31 mouse cellular contexts compared by ENCODE assay signal in the genomic region with DNA sequence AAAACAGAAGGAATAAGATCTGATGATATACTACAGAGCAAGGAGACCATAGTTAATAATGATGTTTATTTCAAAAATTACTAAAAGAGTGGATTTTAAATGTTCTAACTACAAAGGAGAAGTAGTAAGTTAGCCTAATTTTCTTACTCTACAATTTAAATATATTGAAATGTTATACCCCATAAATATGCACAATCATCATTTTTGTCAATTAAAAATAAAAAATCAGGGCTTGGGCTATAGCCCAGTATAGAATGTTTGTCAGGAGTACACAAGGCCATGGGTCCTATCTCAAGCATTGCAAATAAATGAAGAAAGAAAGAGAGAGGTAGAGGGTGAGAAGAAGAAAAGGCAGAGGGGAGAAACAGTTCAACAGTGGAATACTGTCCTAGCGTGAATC.
"Had no signal": no experiment of that assay in that cellular context is flagged by ENCODE, and none has a peak within 500 bp of the region (broad histone marks: within the 10 kb centered on the region; RNA-seq: fewer than 3 reads in every experiment).

No protein-coding gene starts in this region.

- H3K4me1 ChIP-seq: hindbrain, embryonic 10.5 days; hindbrain, embryonic 12.5 days; hindbrain, embryonic 13.5 days; hindbrain, embryonic 15.5 days; intestine, embryonic 15.5 days had no signal

- H3K9ac ChIP-seq: heart, embryonic 12.5 days; heart, embryonic 13.5 days; heart, embryonic 15.5 days; hindbrain, embryonic 12.5 days; hindbrain, embryonic 13.5 days; hindbrain, embryonic 14.5 days; hindbrain, embryonic 15.5 days; intestine, embryonic 15.5 days; kidney, embryonic 15.5 days had no signal

- H3K27ac ChIP-seq: heart, embryonic 13.5 days; heart, embryonic 15.5 days; hindbrain, embryonic 10.5 days; hindbrain, embryonic 12.5 days; hindbrain, embryonic 13.5 days; hindbrain, embryonic 14.5 days; hindbrain, embryonic 15.5 days; hindbrain, postnatal 0 days; intestine, embryonic 15.5 days; kidney, embryonic 15.5 days; kidney, postnatal 0 days; layer of hippocampus, adult 2 months; left cerebral cortex, adult 2 months had no signal

- H3K4me2 ChIP-seq: heart, embryonic 11.5 days; heart, embryonic 12.5 days; heart, embryonic 13.5 days; heart, embryonic 15.5 days; hindbrain, embryonic 12.5 days; hindbrain, embryonic 13.5 days; hindbrain, embryonic 14.5 days; hindbrain, embryonic 15.5 days; intestine, embryonic 15.5 days; kidney, embryonic 15.5 days had no signal

- DNase-seq: heart, postnatal 10 days; heart, postnatal 14 days; heart, postnatal 36 days; heart, postnatal 4 days; kidney, adult 11 months; kidney, adult 18-20 months; kidney, adult 2 months; kidney, adult 8-10 months; kidney, adult 9 months; kidney, postnatal 10 days; kidney, postnatal 14 days; kidney, postnatal 25 days; kidney, postnatal 36 days; kidney, postnatal 4 days; layer of hippocampus, adult 9-11 months; layer of hippocampus, postnatal 36 days had no signal

- H3K9me3 ChIP-seq: heart, embryonic 12.5 days; heart, embryonic 13.5 days; heart, embryonic 15.5 days; hindbrain, embryonic 10.5 days; hindbrain, embryonic 12.5 days; hindbrain, embryonic 13.5 days; hindbrain, embryonic 15.5 days; intestine, embryonic 15.5 days; kidney, embryonic 15.5 days had no signal

- H3K36me3 ChIP-seq: heart, embryonic 12.5 days; heart, embryonic 13.5 days; heart, embryonic 15.5 days; hindbrain, embryonic 10.5 days; hindbrain, embryonic 12.5 days; hindbrain, embryonic 13.5 days; hindbrain, embryonic 15.5 days; intestine, embryonic 15.5 days; kidney, embryonic 15.5 days had no signal

- H3K27me3 ChIP-seq: heart, embryonic 12.5 days; heart, embryonic 13.5 days; heart, embryonic 15.5 days; hindbrain, embryonic 12.5 days; hindbrain, embryonic 13.5 days; hindbrain, embryonic 15.5 days; intestine, embryonic 15.5 days; kidney, embryonic 15.5 days had no signal

- H3K4me3 ChIP-seq: heart, embryonic 12.5 days; heart, embryonic 13.5 days; heart, embryonic 15.5 days; hindbrain, embryonic 10.5 days; hindbrain, embryonic 12.5 days; hindbrain, embryonic 13.5 days; hindbrain, embryonic 15.5 days; intestine, embryonic 15.5 days; kidney, embryonic 15.5 days; layer of hippocampus, adult 2 months; left cerebral cortex, adult 2 months had no signal
